Mouse (Mus musculus) kidney, postnatal 4 days (tissue): ENCODE data around the gene Zc3h8.
A peak's percentile ranks its signal among the peaks of the same experiment; 100 is the strongest.

Source experiments
- DNase-seq, 2 experiments: peaks; one replicate each; pipeline ENCODE4 v3.0.0; 2021; ENCODE audit warnings: mixed read lengths in 2 of 2

The Zc3h8 gene

DNA sequence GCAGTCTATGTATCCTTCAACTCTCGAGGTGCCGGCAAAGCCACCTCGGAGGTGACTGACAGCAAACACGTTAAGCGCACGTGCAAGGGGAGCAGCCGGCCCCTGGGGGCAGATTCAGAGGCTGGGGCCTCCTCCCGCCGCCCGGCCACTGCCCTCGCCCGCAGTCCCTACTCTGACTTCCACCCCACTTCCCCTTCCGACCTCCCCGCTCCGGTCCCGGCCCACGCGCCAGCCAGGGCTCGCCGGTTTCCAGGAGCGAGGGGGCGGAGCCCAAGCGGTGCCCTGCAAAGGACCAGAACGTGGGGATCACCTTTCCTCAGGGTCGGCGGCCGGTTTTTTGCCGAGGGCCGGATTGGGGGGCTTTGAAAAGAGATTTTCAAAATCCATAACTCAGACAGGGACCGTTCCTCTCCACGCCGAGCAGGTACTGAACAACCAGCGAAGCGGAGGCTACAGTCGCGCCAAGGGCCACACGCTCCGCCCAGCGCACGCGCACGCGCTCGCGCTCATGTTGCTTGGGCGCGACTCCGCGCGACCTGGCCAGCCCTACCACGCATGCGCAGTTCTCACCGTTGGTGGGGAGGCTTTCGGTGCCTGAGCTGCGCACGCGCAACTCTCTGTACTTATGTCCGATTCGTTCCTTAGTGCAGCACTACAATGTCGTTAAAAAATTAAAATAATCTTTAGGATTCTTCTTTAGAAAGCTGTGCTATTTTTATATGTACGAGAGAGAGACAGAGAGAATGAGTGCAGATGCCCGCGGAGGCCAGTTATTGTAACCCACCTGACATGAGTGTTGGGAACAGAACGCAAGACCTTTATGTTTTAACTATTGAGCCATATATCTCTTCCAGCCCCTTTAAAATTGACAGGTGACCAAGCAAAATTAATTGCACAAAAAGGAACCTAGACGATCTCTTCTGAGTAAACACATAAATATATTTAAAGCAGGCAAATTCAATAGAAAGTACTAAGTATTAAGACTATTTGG, at the start of gene Zc3h8:
Zc3h8 (minus strand) TSS at position 540 of the 991 bp plus-strand sequence.
- peak; percentile 98 for DNase-seq

DNA sequence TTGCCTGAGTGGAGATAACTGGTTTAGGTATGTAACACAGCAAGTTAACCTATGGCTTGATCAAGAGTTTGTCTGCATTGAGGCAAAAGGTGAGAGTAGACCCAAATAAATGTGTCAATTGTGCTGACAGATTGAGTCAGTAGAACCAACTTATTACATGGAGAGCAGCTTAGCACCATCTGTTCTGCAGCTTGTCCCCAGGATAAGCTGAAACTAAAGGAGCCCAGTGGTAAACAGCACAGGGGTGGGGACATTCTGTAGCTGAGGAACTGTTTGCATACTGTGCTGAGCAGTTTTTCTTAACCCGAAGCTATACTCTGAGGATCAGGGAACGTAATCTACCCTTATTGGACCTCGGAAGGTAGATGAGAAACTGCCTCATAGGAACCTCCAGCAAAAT, 40.9 kb upstream of the Zc3h8 start:
- DNase-seq: no peak

DNA sequence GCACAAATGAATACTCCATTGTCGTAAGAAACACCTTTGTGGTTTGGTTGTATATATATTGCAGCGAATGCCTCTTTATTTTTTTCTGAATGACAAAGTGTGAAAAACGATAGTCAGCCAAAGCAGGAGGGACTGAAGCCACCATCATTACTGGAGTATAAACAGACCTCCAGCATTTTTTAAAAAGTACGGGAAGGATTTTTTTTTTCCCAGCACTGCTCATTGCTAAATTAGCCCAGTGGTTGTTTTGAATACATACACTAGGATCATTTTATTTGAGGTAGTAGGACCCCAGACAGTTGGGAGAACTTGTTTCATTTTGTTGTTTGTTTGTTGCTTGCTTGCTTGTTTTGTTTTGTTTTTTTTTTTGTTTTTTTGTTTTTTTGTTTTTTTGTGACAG, 31.7 kb upstream of the Zc3h8 start:
- no peak for DNase-seq

DNA sequence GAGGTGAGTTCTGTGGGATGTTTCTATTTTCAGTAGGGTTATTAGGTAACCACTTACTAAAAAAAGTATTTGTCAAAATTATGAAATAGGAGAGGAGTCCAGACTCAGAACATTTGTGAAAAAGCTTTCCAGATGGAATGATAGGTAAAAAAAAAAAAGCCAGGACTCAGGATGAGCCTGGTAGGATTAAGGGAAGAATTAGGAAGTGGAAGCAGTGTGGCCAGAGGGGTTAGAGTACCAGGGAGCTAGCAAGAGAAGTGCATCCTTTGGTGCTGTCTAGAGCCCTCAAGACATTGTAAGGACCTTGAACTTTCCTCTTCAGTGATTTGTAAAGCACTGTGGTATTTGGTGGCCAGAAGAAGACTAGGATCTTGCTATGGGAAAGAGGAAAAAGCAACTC, 28.4 kb upstream of the Zc3h8 start:
- DNase-seq: no peak

DNA sequence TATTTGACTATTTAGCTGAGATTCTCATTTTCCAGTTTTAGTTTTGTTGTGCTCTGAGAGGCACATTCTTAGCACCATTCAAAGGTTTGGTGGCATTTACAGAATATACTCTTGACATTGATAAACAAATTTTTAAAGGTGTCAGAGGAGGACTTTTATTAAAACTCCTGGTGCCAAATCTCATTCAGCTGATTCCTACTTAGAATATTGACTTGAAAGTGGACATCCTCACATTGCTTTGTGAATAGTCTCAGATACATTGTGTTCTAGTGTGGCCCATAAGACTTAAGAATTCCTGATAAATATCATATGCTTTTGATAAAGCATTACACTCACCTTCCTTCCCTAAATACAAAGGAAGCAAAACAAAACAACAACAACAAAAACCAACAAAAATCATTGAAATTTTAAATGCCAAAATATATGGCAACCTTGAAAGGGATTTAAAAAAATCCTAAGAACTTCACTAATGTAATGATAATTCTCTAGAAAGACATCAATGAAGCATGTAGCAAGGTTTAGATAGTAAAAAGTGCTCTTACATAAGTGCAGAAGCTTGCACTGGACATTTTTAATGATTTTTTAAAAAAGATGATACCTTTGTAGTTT, 24.7 kb upstream of the Zc3h8 start:
- no peak for DNase-seq

DNA sequence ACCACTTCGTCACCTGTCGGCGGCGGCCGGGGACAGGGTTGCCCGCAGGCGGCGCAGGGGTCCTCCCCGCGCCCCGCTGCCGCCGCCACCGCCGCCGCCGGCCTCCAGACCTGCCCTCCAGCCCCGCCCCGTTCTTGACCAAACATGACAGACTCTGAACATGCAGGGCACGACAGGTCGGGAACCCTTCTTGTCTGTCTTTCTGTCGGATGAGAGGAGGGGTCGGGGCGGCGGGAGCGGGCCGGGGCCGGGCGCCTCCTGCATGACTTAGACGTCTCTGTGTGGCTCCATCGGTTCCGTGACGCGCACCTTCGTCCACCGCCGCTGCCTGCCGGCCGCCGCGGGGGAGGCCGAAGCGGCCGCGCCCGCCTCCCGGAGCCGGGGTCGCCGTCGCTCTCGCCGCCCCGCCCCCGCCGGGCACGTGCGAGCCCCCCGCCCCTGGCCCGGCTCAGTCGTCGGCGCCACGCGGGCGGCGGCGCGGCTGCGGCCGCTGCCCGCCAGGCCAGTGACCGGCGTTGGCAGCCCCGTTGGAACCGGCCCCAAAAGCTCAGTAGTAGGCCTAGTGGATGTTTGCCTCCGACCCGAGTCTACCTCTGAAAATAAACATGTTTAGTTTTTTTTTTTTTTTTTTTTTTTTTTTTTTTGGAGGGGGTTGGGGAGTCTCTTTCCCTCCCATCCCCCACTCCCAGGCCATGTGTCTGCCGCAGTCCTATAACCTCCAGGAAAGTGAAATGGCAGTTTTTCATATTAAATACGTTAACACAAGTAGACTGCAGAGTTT, 24.0 kb upstream of the Zc3h8 start, which contains the start of gene Gm10762:
Gm10762 (minus strand) TSS at position 65 of the 781 bp plus-strand sequence.
- DNase-seq: peak; percentile 86 to 91

DNA sequence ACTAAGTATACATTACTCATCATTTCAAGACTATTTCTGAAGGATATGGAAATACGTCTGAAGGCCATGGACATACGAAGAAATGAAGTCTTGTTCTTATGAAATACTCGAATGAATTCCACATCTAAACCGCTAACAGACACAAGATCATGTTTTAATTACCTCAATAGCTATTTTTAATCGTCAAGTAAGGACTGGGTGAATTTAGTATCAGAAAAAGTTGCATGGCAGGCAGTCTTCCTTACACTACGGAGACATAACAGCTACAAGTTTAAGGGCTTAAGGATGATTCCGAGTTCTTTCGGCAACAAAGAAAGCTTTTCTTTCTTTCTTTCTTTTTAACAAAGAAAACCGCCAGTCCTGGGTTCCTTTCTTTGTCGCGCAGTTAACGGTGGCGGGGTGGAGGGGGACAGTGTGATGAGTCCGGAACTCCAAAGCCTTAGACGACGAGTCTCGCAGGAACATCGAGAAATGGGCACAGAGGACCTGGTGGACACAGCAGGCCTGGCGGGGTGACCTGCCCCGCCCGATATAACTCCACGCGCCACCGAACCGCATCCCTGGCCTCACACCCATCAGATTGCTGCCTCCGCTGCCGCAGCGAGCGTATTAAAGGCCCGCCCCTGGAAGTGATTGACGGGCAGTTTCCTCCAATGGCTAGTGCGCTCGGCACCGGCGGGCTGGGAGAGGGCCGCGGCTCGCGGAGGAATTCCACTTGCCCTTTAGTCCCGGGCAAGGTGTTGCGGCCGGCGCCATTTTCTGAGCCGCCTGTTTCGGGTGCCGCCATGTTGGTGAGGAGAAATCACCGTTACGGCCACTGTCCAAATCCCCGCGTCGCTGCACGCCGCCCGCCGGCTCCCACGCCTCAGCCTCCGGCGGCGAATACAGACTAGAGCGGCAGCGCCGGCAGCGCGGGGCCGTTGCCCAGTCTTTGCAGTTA, 23.0 kb upstream of the Zc3h8 start, which contains the start of gene Zc3h6:
Zc3h6 (plus strand) TSS at position 762 of the 940 bp plus-strand sequence.
- peak; percentile 99 for DNase-seq

DNA sequence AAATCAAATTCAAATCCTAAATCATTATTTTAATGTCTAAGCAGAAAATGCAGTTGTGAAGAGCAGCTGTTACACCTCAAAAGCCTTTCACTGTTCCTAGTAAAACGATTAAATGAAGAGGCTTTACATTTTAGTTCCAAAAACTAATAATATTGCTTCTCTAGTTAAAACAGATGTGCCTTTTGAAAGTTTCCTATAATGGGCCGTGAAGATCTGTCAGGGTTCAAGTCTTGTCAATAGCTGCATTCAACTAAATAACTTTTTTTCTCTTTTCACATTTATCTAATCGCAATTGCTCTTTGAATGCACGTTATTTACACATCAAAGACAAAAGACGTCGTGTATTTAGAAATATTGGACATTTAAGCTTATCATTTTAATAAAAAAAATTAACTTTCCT, 22.4 kb upstream of the Zc3h8 start:
- no peak for DNase-seq

DNA sequence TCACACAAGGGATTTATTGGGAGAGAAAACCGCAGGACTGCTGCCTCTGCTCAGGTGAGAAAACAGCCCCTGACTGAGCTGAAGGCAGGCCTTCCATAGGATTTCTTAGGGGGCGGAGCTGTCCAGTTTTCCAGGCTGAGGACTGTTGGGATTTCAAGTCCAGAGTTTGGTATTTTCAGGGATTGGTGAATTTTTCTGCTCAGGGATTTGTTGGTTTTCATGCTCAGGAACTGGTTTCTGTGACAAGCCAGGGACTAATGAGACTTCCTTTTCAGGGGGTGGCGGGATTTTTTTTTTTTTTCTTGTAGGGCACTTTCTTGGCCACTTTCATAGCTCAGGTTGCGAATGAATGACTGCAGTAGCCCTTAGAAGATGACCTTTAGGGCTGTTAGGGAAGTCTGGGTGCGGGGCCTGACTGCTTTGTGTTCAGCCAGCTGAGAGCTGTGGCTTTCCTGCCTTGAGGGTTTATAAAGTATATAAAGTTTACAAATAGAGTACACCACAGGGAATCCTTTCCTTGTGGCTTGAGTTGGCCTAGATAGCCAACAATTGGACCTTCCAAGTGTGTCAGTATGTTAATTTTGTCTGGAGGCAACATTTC, 21.7 kb upstream of the Zc3h8 start:
- DNase-seq: peak in 1 of 2 experiments; percentile 29

DNA sequence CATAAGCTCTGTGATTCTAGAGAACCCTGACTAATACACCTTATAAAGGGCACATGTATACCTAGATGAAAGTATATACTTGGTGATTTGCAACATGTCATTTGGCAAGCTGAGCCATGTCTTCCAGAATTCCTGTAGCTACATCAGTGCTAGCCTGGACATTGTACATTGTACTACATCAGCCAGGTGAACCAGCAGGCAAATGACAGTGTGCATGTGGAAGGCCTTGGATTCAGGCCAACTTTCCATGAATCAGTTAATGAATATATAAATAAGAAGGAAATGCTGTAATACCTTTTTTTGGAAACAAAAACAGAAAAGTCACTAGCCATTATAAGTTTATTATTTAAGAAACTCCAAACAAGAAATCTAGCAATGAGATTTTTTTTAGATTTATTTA, 10.3 kb upstream of the Zc3h8 start:
- DNase-seq: no peak

DNA sequence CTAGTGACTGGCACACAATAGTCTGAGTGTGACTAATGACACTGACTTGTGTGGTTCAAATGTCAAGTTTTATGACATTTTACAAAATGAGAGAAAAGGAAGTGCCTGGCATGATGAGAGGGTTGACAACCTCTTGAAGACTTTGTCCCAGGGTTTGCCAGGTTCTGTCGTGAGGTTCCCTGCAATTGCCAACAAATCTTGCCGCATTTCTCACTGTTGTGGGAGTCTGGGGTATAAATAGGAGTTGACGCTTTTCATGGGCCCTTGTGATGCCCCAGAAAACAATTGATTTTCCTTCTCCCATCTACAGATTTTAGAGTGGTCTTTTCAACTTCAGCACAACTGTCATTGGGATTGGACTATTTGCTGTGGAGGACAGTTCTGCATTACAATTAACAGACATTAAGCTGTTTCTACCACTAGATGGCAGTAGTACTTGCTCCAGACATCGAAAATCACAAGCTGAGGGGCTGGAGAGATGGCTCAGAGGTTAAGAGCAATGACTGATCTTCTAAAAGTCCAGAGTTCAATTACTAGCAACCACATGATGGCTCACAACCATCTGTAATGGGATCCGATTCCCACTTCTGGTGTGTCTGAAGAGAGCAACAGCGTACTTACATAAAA, 4.2 kb upstream of the Zc3h8 start:
- DNase-seq: peak in 1 of 2 experiments; percentile 34

DNA sequence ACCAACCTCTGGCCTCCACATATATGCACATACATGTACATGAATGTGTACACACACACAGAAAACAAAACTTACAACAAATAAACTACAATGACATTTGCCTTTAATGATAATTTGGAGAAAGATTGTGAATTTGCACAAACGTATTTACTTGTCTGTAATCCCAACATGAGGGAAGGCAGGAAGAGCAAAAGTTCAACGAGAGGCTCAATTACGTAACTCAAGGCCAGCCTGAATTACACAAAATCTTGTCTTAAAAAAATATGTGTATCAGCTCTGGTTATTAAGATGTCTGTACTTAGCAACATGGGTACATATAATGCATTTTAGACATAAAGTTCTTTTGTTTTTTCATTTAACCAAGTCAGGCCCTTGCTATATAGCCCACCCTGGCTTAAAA, 7.6 kb downstream of the Zc3h8 start:
- DNase-seq: no peak

DNA sequence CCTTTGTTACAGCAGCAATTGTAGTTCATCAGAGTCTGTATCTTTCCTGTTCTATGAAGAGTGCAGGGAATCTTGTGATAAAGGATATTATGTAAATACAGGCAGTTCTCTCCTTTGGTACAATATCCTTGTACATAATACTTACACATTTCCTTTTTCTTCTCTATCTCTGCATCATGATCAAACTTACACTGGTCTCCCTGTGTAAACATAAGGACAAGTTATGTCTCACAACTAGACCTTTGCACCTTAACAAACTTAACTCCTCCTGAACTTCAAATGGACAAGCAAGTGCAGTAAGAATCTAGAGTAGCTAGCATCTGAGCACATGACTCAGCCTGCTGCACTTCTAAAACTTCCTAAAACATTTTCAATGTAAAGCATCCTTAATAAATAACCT, 13.2 kb downstream of the Zc3h8 start:
- no peak for DNase-seq

DNA sequence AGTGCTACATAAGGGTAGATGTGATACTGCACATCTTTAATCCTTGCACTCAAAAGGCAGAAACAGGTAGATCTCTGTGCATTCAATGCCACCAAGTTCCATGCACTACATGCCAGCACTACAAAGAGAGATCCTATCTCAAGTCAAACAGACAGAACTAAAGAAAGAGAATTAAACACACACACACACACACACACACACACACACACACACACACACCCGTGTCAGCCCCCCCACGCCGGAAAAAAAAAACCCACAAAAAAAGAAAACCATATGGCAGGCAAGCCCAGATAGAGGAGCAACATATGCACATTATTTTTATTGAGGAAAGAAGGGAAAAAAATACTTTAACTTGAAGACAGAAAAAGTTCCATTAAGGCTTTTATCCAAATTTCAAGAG, 15.4 kb downstream of the Zc3h8 start:
- no peak for DNase-seq

DNA sequence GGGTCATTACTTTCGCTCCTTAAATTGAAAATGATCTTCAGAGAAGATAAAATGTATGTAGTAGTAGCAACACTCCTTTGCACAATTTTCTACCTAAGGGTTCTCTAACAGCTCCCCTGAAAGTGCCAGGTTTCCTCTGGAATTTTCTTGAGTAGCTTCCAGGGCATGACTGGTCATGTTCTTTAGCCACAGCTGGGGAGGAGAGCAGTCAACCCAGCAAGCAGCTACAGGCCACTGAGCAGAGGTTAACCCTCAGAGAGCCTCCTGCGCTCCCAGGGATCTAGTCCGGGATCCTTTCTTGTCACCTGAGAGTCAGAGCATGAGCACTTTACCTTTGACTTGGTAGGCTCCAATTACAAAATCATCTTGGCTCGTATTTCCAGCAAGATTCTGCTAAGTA, 19.1 kb downstream of the Zc3h8 start:
- no peak for DNase-seq

DNA sequence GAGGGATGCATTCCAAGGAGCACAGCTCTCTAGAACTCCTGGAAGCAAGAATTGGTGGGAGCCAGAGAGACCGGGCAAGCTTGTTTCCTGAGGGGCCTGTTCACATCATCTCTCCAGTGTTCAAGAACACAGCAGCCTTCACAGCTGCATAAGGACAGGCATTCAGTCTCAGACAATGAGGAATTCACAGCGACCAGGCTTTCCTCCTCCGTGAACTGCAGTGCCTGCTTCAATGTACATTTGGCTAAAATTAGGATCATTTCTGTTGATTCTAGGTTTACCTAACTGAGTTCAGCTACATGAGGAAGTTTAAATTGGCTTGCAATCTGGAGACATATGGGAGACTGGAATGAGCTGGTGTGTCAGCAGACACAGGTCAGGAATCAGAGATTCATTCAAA, 27.3 kb downstream of the Zc3h8 start:
- DNase-seq: no peak

DNA sequence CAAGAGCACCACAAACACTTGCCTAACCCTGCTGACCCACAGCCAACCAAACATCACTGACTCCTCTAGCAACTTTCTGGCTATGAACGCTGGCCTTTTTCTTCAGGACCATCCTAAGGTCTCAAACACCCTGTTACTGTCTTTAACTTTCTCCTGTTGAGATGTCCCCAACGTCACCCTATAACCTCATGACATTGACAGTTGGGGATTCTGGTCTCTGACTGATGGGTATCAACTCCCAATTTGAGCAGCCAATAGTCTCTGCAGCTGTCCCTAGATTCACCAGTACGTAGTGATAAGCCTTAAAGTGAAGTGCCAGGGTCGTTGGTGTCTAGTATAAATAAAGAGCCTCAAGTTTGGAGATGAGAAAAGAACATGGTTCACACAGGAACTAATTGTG, 28.9 kb downstream of the Zc3h8 start:
- DNase-seq: no peak

DNA sequence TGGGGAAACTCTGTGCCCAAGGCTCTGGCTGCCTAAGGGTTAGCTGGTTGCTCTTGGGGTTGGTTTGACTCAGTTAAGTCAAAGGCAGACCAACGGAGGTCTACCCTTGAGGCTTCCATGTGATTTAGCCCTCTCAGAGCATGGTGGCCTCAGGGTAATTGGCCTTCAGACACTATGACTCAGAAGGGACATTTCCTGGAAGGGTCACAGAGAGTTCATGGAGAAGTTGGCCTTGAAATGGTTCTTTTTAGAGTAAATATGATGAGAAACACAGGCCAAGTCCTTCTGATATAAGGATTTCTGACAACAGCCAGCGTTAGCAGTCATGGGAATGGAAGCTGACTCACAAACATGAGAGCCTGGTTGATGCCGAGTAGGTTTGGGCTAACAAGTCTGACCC, 40.2 kb downstream of the Zc3h8 start:
- DNase-seq: no peak

DNA sequence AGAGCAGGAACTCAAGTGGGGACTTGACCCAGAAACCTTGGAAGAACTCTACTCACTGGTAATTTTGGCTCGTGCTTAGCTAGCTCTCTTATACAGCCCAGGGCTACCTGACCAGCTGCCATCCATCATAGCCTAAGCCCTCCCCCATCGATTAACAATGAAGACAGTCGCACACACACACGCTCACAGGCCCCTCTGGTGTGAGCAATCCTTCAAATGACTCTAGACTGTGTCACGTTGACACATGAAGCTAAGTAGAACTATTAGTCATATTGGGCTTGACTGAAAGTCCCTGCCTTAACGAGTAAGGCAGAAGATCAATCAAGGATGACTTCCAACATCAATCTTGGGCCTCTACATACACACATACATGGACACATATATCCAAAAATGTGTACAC, 41.0 kb downstream of the Zc3h8 start:
- DNase-seq: no peak

DNA sequence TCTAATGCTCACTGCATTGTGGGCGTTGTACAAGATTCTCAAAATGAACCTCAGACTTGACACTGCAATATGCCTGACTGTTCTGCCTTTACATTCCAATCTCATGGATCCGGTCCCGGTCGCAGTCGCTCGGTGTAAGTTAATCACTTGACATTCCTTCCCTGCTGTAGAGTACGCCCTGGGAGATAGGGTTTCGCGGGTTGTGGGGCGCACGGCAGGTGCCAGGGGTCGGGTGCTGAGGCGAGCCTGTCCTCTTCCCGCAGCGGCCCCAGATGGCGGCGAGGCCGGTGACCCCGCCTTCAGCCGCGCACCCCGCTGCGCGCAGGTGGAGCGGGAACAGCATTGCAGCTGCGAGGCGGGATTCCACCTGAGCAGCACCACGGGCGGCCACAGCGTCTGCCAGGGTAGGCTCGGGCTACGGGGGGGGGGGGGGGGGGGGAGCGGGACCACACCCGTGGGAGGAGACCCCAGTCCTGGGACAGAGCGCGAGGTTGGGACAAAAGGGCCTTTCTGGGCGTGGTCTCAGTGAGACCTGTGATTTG, 51.6 kb downstream of the Zc3h8 start:
- peak; percentile 10 to 45 for DNase-seq
